ENCODE assay signal across 8 mouse cellular contexts in genomic region chr16:23452476-23452875, GRCm38 (mm10). TPM values are rescaled to one million over a fixed set of nuclear protein-coding genes. Genes with fewer than 3 reads are reported as not detected.
DNase-seq lines count a peak whose midpoint lies in the region; ATAC-seq and TF ChIP-seq lines count a peak whose summit lies in the region.

No protein-coding gene starts in this region.

- DNase-seq in testis, postnatal 10 days (ENCODE audit: low spot score) = peak; percentile 64
- no peak for DNase-seq in testis, postnatal 14 days (ENCODE audit: low spot score)
- DNase-seq in cerebellum, adult 9-10 months = peak; percentile 21
- DNase-seq in frontal cortex, postnatal 14 days (ENCODE audit: low spot score in 2 of 2) = peak; percentile 17 to 63
- peak; percentile 68 for DNase-seq in limb, embryonic 14.5 days (ENCODE audit: low spot score)
- DNase-seq in urinary bladder, postnatal 36 days (ENCODE audit: low spot score in 2 of 2) = peak; percentile 19 to 30

- no peak overlapping the region for H3K9ac ChIP-seq in kidney, embryonic 14.5 days (ENCODE audit: low read depth, low read length)
- H3K9ac ChIP-seq in limb, embryonic 14.5 days (ENCODE audit: low read depth, low read length, severe bottlenecking) = no peak overlapping the region
- H3K9ac ChIP-seq in neural tube, embryonic 13.5 days = no peak overlapping the region

- H3K36me3 ChIP-seq in kidney, embryonic 14.5 days (ENCODE audit: control insufficient read depth, insufficient read depth, low read length) = no peaks in the 10 kb centered on the region
- H3K36me3 ChIP-seq in limb, embryonic 14.5 days (ENCODE audit: control insufficient read depth, insufficient read depth, low read length) = no peaks in the 10 kb centered on the region
- H3K36me3 ChIP-seq in neural tube, embryonic 13.5 days = no peaks in the 10 kb centered on the region

- WGBS in kidney, embryonic 14.5 days = 9% methylated on average over 3 of the region's 3 CpGs
- 11% methylated on average over 3 of the region's 3 CpGs for WGBS in limb, embryonic 14.5 days
- WGBS in neural tube, embryonic 13.5 days = 19% methylated on average over 3 of the region's 3 CpGs

- no peaks in the 10 kb centered on the region for H3K4me1 ChIP-seq in kidney, embryonic 14.5 days (ENCODE audit: control insufficient read depth, insufficient read depth, low read length)
- H3K4me1 ChIP-seq in limb, embryonic 14.5 days (ENCODE audit: control insufficient read depth, insufficient read depth, low read length) = 0 out of 2 replicates have a peak, but pooled peaks cover 7% of the 10 kb centered on the region
- no peaks in the 10 kb centered on the region for H3K4me1 ChIP-seq in neural tube, embryonic 13.5 days (replicated peaks)

- H3K9me3 ChIP-seq in kidney, embryonic 14.5 days (ENCODE audit: control insufficient read depth, low read length) = no peaks in the 10 kb centered on the region
- no peaks in the 10 kb centered on the region for H3K9me3 ChIP-seq in limb, embryonic 14.5 days (ENCODE audit: control insufficient read depth, low read length)
- no peaks in the 10 kb centered on the region for H3K9me3 ChIP-seq in neural tube, embryonic 13.5 days

- peak; percentile 71 for ATAC-seq in kidney, embryonic 14.5 days (ENCODE audit: low FRiP score, low TSS enrichment)
- 0 out of 2 replicates have a peak, but pooled peaks have one; percentile 50 for ATAC-seq in limb, embryonic 14.5 days (ENCODE audit: low FRiP score, low read depth)
- ATAC-seq in neural tube, embryonic 13.5 days (ENCODE audit: low read depth) = peak; percentile 71

- H3K4me3 ChIP-seq in kidney, embryonic 14.5 days (ENCODE audit: low read length) = no peak overlapping the region
- no peak overlapping the region for H3K4me3 ChIP-seq in limb, embryonic 14.5 days (replicated peaks; ENCODE audit: low read length)
- no peak overlapping the region for H3K4me3 ChIP-seq in neural tube, embryonic 13.5 days

- no peak for TF ChIP-seq POLR2A in limb, embryonic 14.5 days (IDR thresholded peaks at IDR 0.05; ENCODE audit: borderline replicate concordance, extremely low read depth, insufficient read depth, insufficient read length)

- no peak overlapping the region for H3K4me2 ChIP-seq in kidney, embryonic 14.5 days (replicated peaks; ENCODE audit: low read depth, low read length)
- no peak overlapping the region for H3K4me2 ChIP-seq in limb, embryonic 14.5 days (replicated peaks; ENCODE audit: low read depth, low read length, severe bottlenecking)
- no peak overlapping the region for H3K4me2 ChIP-seq in neural tube, embryonic 13.5 days

- no peak overlapping the region for H3K27ac ChIP-seq in kidney, embryonic 14.5 days (ENCODE audit: low read depth, low read length)
- no peak overlapping the region for H3K27ac ChIP-seq in limb, embryonic 14.5 days (replicated peaks; ENCODE audit: low read depth, low read length)
- H3K27ac ChIP-seq in neural tube, embryonic 13.5 days (replicated peaks) = no peak overlapping the region

- H3K27me3 ChIP-seq in kidney, embryonic 14.5 days (ENCODE audit: control insufficient read depth, insufficient read depth, low read length) = no peaks in the 10 kb centered on the region
- no peaks in the 10 kb centered on the region for H3K27me3 ChIP-seq in limb, embryonic 14.5 days (ENCODE audit: control insufficient read depth, insufficient read depth, low read length)
- H3K27me3 ChIP-seq in neural tube, embryonic 13.5 days = no peaks in the 10 kb centered on the region

RNA-seq across cellular contexts. Expression of gene Rtp1, which starts 23.5 kb away (rescaled TPM):
- polyA plus RNA-seq in kidney, embryonic 14.5 days (2014; fragmentation: Nextera tagmentation; extraction: Ambion mirVana) = not detected in 2 replicates
- polyA plus RNA-seq in limb, embryonic 14.5 days (2012; rRNA removed) = 0.08 TPM in 1 of 2 replicates, not detected in the other
- polyA plus RNA-seq in limb, embryonic 14.5 days (2014; fragmentation: Nextera tagmentation; extraction: Ambion mirVana) = not detected in 2 replicates
- 0.06 and 0.10 TPM in 2 replicates for polyA plus RNA-seq in neural tube, embryonic 13.5 days (2015; fragmentation: Nextera tagmentation; extraction: Ambion mirVana)
